ENCODE assay signal across 14 mouse cellular contexts in genomic region chr1:58715536-58715935, GRCm38 (mm10). TPM values are rescaled to one million over a fixed set of nuclear protein-coding genes. Genes with fewer than 3 reads are reported as not detected.
DNase-seq lines count a peak whose midpoint lies in the region; ATAC-seq and TF ChIP-seq lines count a peak whose summit lies in the region.
"Had no signal": no experiment of that assay in that cellular context is flagged by ENCODE, and none has a peak within 500 bp of the region (broad histone marks: within the 10 kb centered on the region; RNA-seq: fewer than 3 reads in every experiment).

No protein-coding gene starts in this region.

- TF ChIP-seq POLR2A in heart, adult 2 months (IDR thresholded peaks at IDR 0.05; ENCODE audit: insufficient read depth, low read depth, low read length), result no peak
- TF ChIP-seq POLR2A in CH12.LX (IDR thresholded peaks at IDR 0.05; ENCODE audit: low read depth, low read length), result no peak

- H3K27me3 ChIP-seq in heart, adult 2 months (ENCODE audit: control insufficient read depth, insufficient read depth, low read length), result no peaks in the 10 kb centered on the region
- no peaks in the 10 kb centered on the region for H3K27me3 ChIP-seq in heart, embryonic 10.5 days (ENCODE audit: insufficient read depth, poor library complexity, severe bottlenecking)
- no peaks in the 10 kb centered on the region for H3K27me3 ChIP-seq in kidney, postnatal 0 days (ENCODE audit: insufficient read depth, low read length)
- H3K27me3 ChIP-seq in CH12.LX (replicated peaks), result no peaks in the 10 kb centered on the region
- no peaks in the 10 kb centered on the region for H3K27me3 ChIP-seq in liver, embryonic 11.5 days (replicated peaks; ENCODE audit: control insufficient read depth, insufficient read depth, low read length)
- H3K27me3 ChIP-seq in forebrain, embryonic 12.5 days, result no peaks in the 10 kb centered on the region

- H3K4me1 ChIP-seq in heart, adult 2 months (ENCODE audit: control insufficient read depth, insufficient read depth, low read length), result peaks cover 12% of the 10 kb centered on the region
- H3K4me1 ChIP-seq in heart, embryonic 10.5 days, result peaks cover 11% of the 10 kb centered on the region; the same call in 1 of the 2 replicates
- peaks cover 12% of the 10 kb centered on the region; the same call in 1 of the 2 replicates for H3K4me1 ChIP-seq in kidney, postnatal 0 days (replicated peaks; ENCODE audit: insufficient read depth, low read length)
- peaks cover 6 to 41% of the 10 kb centered on the region in 2 experiments; a peak in 3 of 4 replicates for H3K4me1 ChIP-seq in CH12.LX (ENCODE audit: control insufficient read depth in 1 of 2, insufficient read depth in 2 of 2)
- peaks cover 25% of the 10 kb centered on the region for H3K4me1 ChIP-seq in liver, embryonic 11.5 days (replicated peaks; ENCODE audit: control insufficient read depth, insufficient read depth, low read length)
- peaks cover 24% of the 10 kb centered on the region; the same call in 1 of the 2 replicates for H3K4me1 ChIP-seq in forebrain, embryonic 12.5 days

- dilution Hi-C loops in CH12.LX (cut with MboI; ENCODE audit: extremely low pct_ligation_motif_present, extremely low pct_unique_long_range_greater_than_20kb, low sequenced_read_pairs), result no loop called here

- intact Hi-C loops in heart, adult 2 months (cut with DNase I), result no loop called here

- H3K4me3 ChIP-seq in heart, adult 2 months, result no peak overlapping the region
- no peak overlapping the region for H3K4me3 ChIP-seq in heart, embryonic 10.5 days
- no peak overlapping the region for H3K4me3 ChIP-seq in kidney, postnatal 0 days (replicated peaks; ENCODE audit: low read depth, low read length)
- no peak overlapping the region for H3K4me3 ChIP-seq in CH12.LX (replicated peaks in 1 of 3; ENCODE audit: low read depth in 2 of 3, low read length in 2 of 3, poor library complexity in 1 of 3)
- no peak overlapping the region for H3K4me3 ChIP-seq in liver, embryonic 11.5 days (ENCODE audit: low read depth, low read length)
- no peak overlapping the region for H3K4me3 ChIP-seq in forebrain, embryonic 12.5 days (replicated peaks)

- TF ChIP-seq EP300 in heart, adult 2 months (IDR thresholded peaks at IDR 0.05; ENCODE audit: insufficient read depth, low read depth, low read length), result no peak
- TF ChIP-seq EP300 in CH12.LX (IDR thresholded peaks at IDR 0.05; ENCODE audit: low read length), result no peak

- no peak overlapping the region for H3K9ac ChIP-seq in heart, adult 2 months (ENCODE audit: low read depth, low read length)
- H3K9ac ChIP-seq in kidney, postnatal 0 days (ENCODE audit: low read depth, low read length), result 0 out of 2 replicates have a peak overlapping the region, but pooled peaks have one; percentile 5
- peak overlapping the region; percentile 31; the same call in 1 of the 2 replicates for H3K9ac ChIP-seq in CH12.LX (ENCODE audit: insufficient read depth, low read depth)
- H3K9ac ChIP-seq in liver, embryonic 11.5 days (ENCODE audit: low read depth, low read length), result peak overlapping the region; percentile 38; the same call in 1 of the 2 replicates
- no peak overlapping the region for H3K9ac ChIP-seq in forebrain, embryonic 12.5 days
- H3K9ac ChIP-seq: hindbrain, embryonic 14.5 days had no signal

- in situ Hi-C loops in CH12.LX (cut with MboI; ENCODE audit: low pct_ligation_motif_present, low pct_unique_long_range_greater_than_20kb, low sequenced_read_pairs), result no loop called here

- H3K9me3 ChIP-seq in heart, embryonic 10.5 days, result no peaks in the 10 kb centered on the region
- no peaks in the 10 kb centered on the region for H3K9me3 ChIP-seq in kidney, postnatal 0 days (replicated peaks; ENCODE audit: low read length)
- H3K9me3 ChIP-seq in CH12.LX (replicated peaks; ENCODE audit: low read length), result no peaks in the 10 kb centered on the region
- H3K9me3 ChIP-seq in liver, embryonic 11.5 days (ENCODE audit: control insufficient read depth, low read length), result no peaks in the 10 kb centered on the region
- H3K9me3 ChIP-seq in forebrain, embryonic 12.5 days, result no peaks in the 10 kb centered on the region

- H3K36me3 ChIP-seq in heart, adult 2 months (ENCODE audit: control insufficient read depth, insufficient read depth, low read length), result peaks cover 46% of the 10 kb centered on the region
- H3K36me3 ChIP-seq in heart, embryonic 10.5 days, result peaks cover 28% of the 10 kb centered on the region
- peaks cover 17% of the 10 kb centered on the region; the same call in 1 of the 2 replicates for H3K36me3 ChIP-seq in kidney, postnatal 0 days (ENCODE audit: insufficient read depth, low read length)
- peaks cover 17 to 42% of the 10 kb centered on the region in 2 experiments for H3K36me3 ChIP-seq in CH12.LX (replicated peaks in 1 of 2; ENCODE audit: control insufficient read depth in 1 of 2, insufficient read depth in 1 of 2, low read length in 1 of 2)
- 0 out of 2 replicates have a peak, but pooled peaks cover 5% of the 10 kb centered on the region for H3K36me3 ChIP-seq in liver, embryonic 11.5 days (ENCODE audit: control insufficient read depth, insufficient read depth, low read length)
- H3K36me3 ChIP-seq in forebrain, embryonic 12.5 days (replicated peaks), result peaks cover 2% of the 10 kb centered on the region; the same call in 1 of the 2 replicates

- no peaks in the 10 kb centered on the region for H3K79me2 ChIP-seq in heart, adult 2 months (replicated peaks; ENCODE audit: control insufficient read depth, insufficient read depth, low read length)
- peaks cover 27% of the 10 kb centered on the region for H3K79me2 ChIP-seq in CH12.LX (replicated peaks; ENCODE audit: control insufficient read depth, extremely low read depth, insufficient read depth, poor library complexity, severe bottlenecking)

- H3K4me2 ChIP-seq in kidney, postnatal 0 days (ENCODE audit: low read length), result peak overlapping the region; percentile 83
- H3K4me2 ChIP-seq in CH12.LX (ENCODE audit: insufficient read depth, low read depth, poor library complexity, severe bottlenecking), result peak overlapping the region; percentile 42
- peak overlapping the region; percentile 80 for H3K4me2 ChIP-seq in liver, embryonic 11.5 days
- no peak overlapping the region for H3K4me2 ChIP-seq in forebrain, embryonic 12.5 days

- no peak for TF ChIP-seq CTCF in heart, adult 2 months (IDR thresholded peaks at IDR 0.05)
- TF ChIP-seq CTCF in kidney, postnatal 0 days (IDR thresholded peaks at IDR 0.05; ENCODE audit: low read depth), result no peak
- TF ChIP-seq CTCF in CH12.LX (conservative IDR thresholded peaks at IDR 0.05 in 1 of 2, IDR thresholded peaks at IDR 0.05 in 1 of 2; ENCODE audit: low read depth in 2 of 2, low read length in 2 of 2), result no peak

- no peak for DNase-seq in heart, adult 2 months
- no peak for DNase-seq in heart, embryonic 10.5 days (ENCODE audit: low spot score)
- DNase-seq in kidney, postnatal 0 days (ENCODE audit: low spot score), result no peak
- no peak for DNase-seq in kidney, adult 8-10 months
- no peak for DNase-seq in CH12.LX (ENCODE audit: extremely low read depth)
- DNase-seq in liver, embryonic 11.5 days (ENCODE audit: low spot score), result no peak
- no peak for DNase-seq in frontal cortex, adult 2 months (ENCODE audit: extremely low spot score in 1 of 2, low spot score in 1 of 2)
- DNase-seq: adrenal gland, postnatal 25 days; B cell, adult 2 months; cerebellum, adult 8-10 months; left cerebral cortex, postnatal 4 days had no signal

- H3K27ac ChIP-seq in heart, adult 2 months, result peak overlapping the region; percentile 56
- H3K27ac ChIP-seq in heart, embryonic 10.5 days, result no peak overlapping the region
- peak overlapping the region; percentile 70; the same call in 1 of the 2 replicates for H3K27ac ChIP-seq in kidney, postnatal 0 days
- no peak overlapping the region; the same call in 1 of the 2 replicates for H3K27ac ChIP-seq in CH12.LX (ENCODE audit: insufficient read depth, low read depth)
- H3K27ac ChIP-seq in liver, embryonic 11.5 days (ENCODE audit: low read depth, low read length), result peak overlapping the region; percentile 79
- H3K27ac ChIP-seq in forebrain, embryonic 12.5 days, result no peak overlapping the region
- H3K27ac ChIP-seq: hindbrain, embryonic 14.5 days had no signal

- ATAC-seq in kidney, postnatal 0 days (replicated peaks; ENCODE audit: low FRiP score, low read depth), result no peak
- no peak for ATAC-seq in liver, embryonic 11.5 days (replicated peaks; ENCODE audit: low FRiP score)
- ATAC-seq in forebrain, embryonic 12.5 days (ENCODE audit: low FRiP score), result no peak

- no peak for TF ChIP-seq RAD21 in CH12.LX (IDR thresholded peaks at IDR 0.05; ENCODE audit: low read depth, low read length)

TF ChIP-seq in CH12.LX, 34 proteins besides CTCF, POLR2A, EP300 and RAD21 (continues in another document):
- TF ChIP-seq JUN (IDR thresholded peaks at IDR 0.05; ENCODE audit: insufficient read depth, low read depth, low read length) (no peak), ZC3H11A (IDR thresholded peaks at IDR 0.05; ENCODE audit: low read depth, low read length) (no peak), USF2 (conservative IDR thresholded peaks at IDR 0.05; ENCODE audit: low read depth, low read length) (no peak), JUND (conservative IDR thresholded peaks at IDR 0.05; ENCODE audit: low read depth, low read length) (no peak), GABPA (IDR thresholded peaks at IDR 0.05; ENCODE audit: insufficient replicate concordance, low read depth, low read length) (no peak)

RNA-seq across cellular contexts. Expression of gene Cflar, which starts 4.2 kb away (rescaled TPM):
- total RNA-seq in heart, adult 2 months (2021), result 10 to 100 TPM; 50.2 to 63.0 TPM
- polyA plus RNA-seq in heart, adult 2 months (2012; rRNA removed), result 21.7 and 39.1 TPM in 2 replicates
- polyA plus RNA-seq in heart, embryonic 10.5 days (2016; fragmentation: Nextera tagmentation; extraction: Ambion mirVana), result 31.5 and 31.6 TPM in 2 replicates
- 62.1 and 66.4 TPM in 2 replicates for polyA plus RNA-seq in kidney, postnatal 0 days (2015; fragmentation: Nextera tagmentation; extraction: Ambion mirVana)
- total RNA-seq in CH12.LX (2012; rRNA removed), result 46.8 and 49.2 TPM in 2 replicates
- 81.1 and 82.0 TPM in 2 replicates for total RNA-seq in CH12.LX (2014; rRNA removed)
- 28.3 and 35.7 TPM in 2 replicates for polyA plus RNA-seq in CH12.LX (2012; ENCODE audit: insufficient read length, low read depth)
- 18.6 and 20.4 TPM in 2 replicates for polyA plus RNA-seq in liver, embryonic 11.5 days (2014; fragmentation: Nextera tagmentation; extraction: Ambion mirVana)
- polyA plus RNA-seq in frontal cortex, adult 2 months (2012; rRNA removed), result 17.7 and 20.7 TPM in 2 replicates
- polyA plus RNA-seq in forebrain, embryonic 12.5 days (2016; fragmentation: Nextera tagmentation; extraction: Ambion mirVana), result 23.8 and 24.8 TPM in 2 replicates

RNA-seq across cellular contexts. Expression of gene Als2cr12, which starts 19.7 kb away (rescaled TPM):
- not detected for total RNA-seq in heart, adult 2 months (2021)
- 0.49 TPM in 1 of 2 replicates, not detected in the other for polyA plus RNA-seq in heart, adult 2 months (2012; rRNA removed)
- not detected in 2 replicates for polyA plus RNA-seq in heart, embryonic 10.5 days (2016; fragmentation: Nextera tagmentation; extraction: Ambion mirVana)
- 0.92 and 0.96 TPM in 2 replicates for polyA plus RNA-seq in kidney, postnatal 0 days (2015; fragmentation: Nextera tagmentation; extraction: Ambion mirVana)
- not detected in 2 replicates for total RNA-seq in CH12.LX (2012; rRNA removed)
- not detected in 2 replicates for total RNA-seq in CH12.LX (2014; rRNA removed)
- polyA plus RNA-seq in CH12.LX (2012; ENCODE audit: insufficient read length, low read depth), result 0.22 and 0.33 TPM in 2 replicates
- not detected in 2 replicates for polyA plus RNA-seq in liver, embryonic 11.5 days (2014; fragmentation: Nextera tagmentation; extraction: Ambion mirVana)
- polyA plus RNA-seq in frontal cortex, adult 2 months (2012; rRNA removed), result not detected in 2 replicates
- polyA plus RNA-seq in forebrain, embryonic 12.5 days (2016; fragmentation: Nextera tagmentation; extraction: Ambion mirVana), result not detected in 2 replicates
- total RNA-seq: left cerebral cortex, postnatal 4 days had no signal
- polyA plus RNA-seq: embryonic facial prominence, embryonic 11.5 days; hindbrain, embryonic 14.5 days had no signal

Comparison
In these comparisons a context has a peak if more than half of its experiments do, and no peak if none do; other contexts are left out.
1. H3K27ac ChIP-seq: peak in heart, adult 2 months (single experiment), kidney, postnatal 0 days (single experiment) and liver, embryonic 11.5 days (single experiment); none in heart, embryonic 10.5 days (single experiment), CH12.LX (single experiment) and forebrain, embryonic 12.5 days (single experiment).
2. H3K9ac ChIP-seq: peak in kidney, postnatal 0 days (single experiment), CH12.LX (single experiment) and liver, embryonic 11.5 days (single experiment); none in heart, adult 2 months (single experiment) and forebrain, embryonic 12.5 days (single experiment).